Mouse (Mus musculus): Measurements from ENCODE around the gene Olfr772. TPM values are rescaled to one million over a fixed set of nuclear protein-coding genes. Genes with fewer than 3 reads are reported as not detected.
"Not testable (repeated sequence)": the region's sequence is repeated elsewhere in the genome, so short reads cannot be mapped to it uniquely, and the experiment has no call there.

Olfr772 gene
- total RNA-seq (2017): not detected in 2 replicates

GRCm38 (mm10) chr10:129177821-129178220 lies at the start of gene Olfr772:
Olfr772 (minus strand) TSS chr10:129177921.
- ATAC-seq (replicated peaks; ENCODE audit: low read depth, poor library complexity, severe bottlenecking): not testable (repeated sequence)

- not testable (repeated sequence) for ATAC-seq (replicated peaks; ENCODE audit: low read depth, poor library complexity, severe bottlenecking)
Observed at GRCm38 (mm10) chr10:129187319-129187718, 9.6 kb upstream of the Olfr772 start, which contains the start of gene Olfr773. Olfr773 (minus strand) TSS chr10:129187419.

GRCm38 (mm10) chr10:129164651-129165050 lies 13.1 kb downstream of the Olfr772 start, which contains the start of gene Olfr771:
Olfr771 (minus strand) TSS chr10:129164751.
- no peak for ATAC-seq (replicated peaks; ENCODE audit: low read depth, poor library complexity, severe bottlenecking)

GRCm38 (mm10) chr10:129138898-129139297 lies 38.8 kb downstream of the Olfr772 start, which contains the start of gene Olfr770:
Olfr770 (minus strand) TSS chr10:129138998.
- no peak for ATAC-seq (replicated peaks; ENCODE audit: low read depth, poor library complexity, severe bottlenecking)

Other genes starting within 250 kb of the Olfr772 start
- not detected in 2 replicates for gene Itga7, start 244.1 kb downstream of the Olfr772 start, total RNA-seq (2017)
- gene Mettl7b, start 216.9 kb downstream of the Olfr772 start, total RNA-seq (2017): not detected in 2 replicates
- not detected in 2 replicates for gene Olfr9, start 188.5 kb downstream of the Olfr772 start, total RNA-seq (2017)
- gene Olfr763, start 167.1 kb downstream of the Olfr772 start, total RNA-seq (2017): not detected in 2 replicates
- gene Olfr764-ps1, start 138.0 kb downstream of the Olfr772 start, total RNA-seq (2017): not detected in 2 replicates
- gene Olfr765, start 127.9 kb downstream of the Olfr772 start, total RNA-seq (2017): not detected in 2 replicates
- gene Olfr766-ps1, start 108.9 kb downstream of the Olfr772 start, total RNA-seq (2017): not detected in 2 replicates
- not detected in 2 replicates for gene Olfr767, start 95.0 kb downstream of the Olfr772 start, total RNA-seq (2017)
- gene Olfr768, start 78.5 kb downstream of the Olfr772 start, total RNA-seq (2017): not detected in 2 replicates
- not detected in 2 replicates for gene Olfr769, start 60.1 kb downstream of the Olfr772 start, total RNA-seq (2017)
- not detected in 2 replicates for gene Olfr770, start 38.9 kb downstream of the Olfr772 start, total RNA-seq (2017)
- gene Olfr771, start 13.2 kb downstream of the Olfr772 start, total RNA-seq (2017): not detected in 2 replicates
- gene Olfr773, start 9.5 kb upstream of the Olfr772 start, total RNA-seq (2017): not detected in 2 replicates
- gene Olfr774, start 58.3 kb upstream of the Olfr772 start, total RNA-seq (2017): not detected in 2 replicates
- not detected in 2 replicates for gene Olfr775, start 70.5 kb upstream of the Olfr772 start, total RNA-seq (2017)
- gene Olfr776, start 81.2 kb upstream of the Olfr772 start, total RNA-seq (2017): not detected in 2 replicates
- not detected in 2 replicates for gene Olfr777, start 93.6 kb upstream of the Olfr772 start, total RNA-seq (2017)
- not detected in 2 replicates for gene Olfr780, start 140.2 kb upstream of the Olfr772 start, total RNA-seq (2017)
- gene Olfr781, start 150.9 kb upstream of the Olfr772 start, total RNA-seq (2017): not detected in 2 replicates
- not detected in 2 replicates for gene Olfr782, start 170.9 kb upstream of the Olfr772 start, total RNA-seq (2017)
- gene Olfr784, start 206.2 kb upstream of the Olfr772 start, total RNA-seq (2017): 0.05 and 0.39 TPM in 2 replicates
- not detected in 2 replicates for gene Olfr785, start 227.5 kb upstream of the Olfr772 start, total RNA-seq (2017)
- gene Olfr786, start 249.4 kb upstream of the Olfr772 start, total RNA-seq (2017): not detected in 2 replicates